Mouse (Mus musculus) G1E-ER4 (cell line): ENCODE measurements around the gene Cebpa. TPM values are rescaled to one million over a fixed set of nuclear protein-coding genes. Genes with fewer than 3 reads are reported as not detected.

Experiments
- GATA1 ChIP-seq: IDR thresholded peaks from one replicate; pipeline ENCODE4 v1.8.0; 2012; ENCODE audit warnings: low read length, inconsistent platforms
- polyA plus RNA-seq: library from polyadenylated mRNA; stranded (reverse); fragments of >175 nt; gene quantifications from 2 replicates; pipeline ENCODE4 v1.2.3, GENCODE M21; 2012

Cebpa gene
- polyA plus RNA-seq, 1 experiment, result not detected

DNA sequence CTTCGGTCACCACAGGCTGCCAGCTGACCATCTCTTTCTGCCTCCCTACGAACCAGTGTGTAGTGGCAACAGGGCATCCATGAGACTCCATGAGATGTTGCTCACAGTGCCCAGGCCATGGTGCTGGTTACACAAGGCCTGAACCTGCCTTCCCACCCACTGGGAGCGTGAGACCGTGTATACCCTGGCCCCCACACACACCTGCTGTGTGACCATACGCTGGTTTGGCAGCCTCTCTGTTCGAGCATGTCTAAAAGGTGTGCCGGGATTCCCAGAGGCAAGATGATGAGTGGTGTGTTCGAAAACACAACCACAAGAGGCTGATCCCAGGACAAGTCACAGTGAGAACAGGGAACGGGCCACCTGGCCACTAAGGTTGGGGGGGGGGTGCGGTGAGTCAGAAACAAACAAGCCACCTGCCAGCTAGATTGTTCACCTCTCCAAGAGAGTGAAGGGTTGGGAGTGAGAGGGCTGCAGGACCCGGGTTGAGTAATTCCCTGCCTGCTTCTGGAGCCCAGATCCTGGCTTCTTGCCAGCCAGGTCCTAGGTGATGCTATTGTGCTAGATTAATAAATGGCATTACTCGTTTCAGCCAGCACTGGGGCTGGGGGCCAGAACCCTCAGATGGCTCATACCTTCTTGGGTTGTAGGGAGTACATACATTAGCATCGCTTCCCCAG lies 11.1 kb downstream of the Cebpa start:
- no peak for TF ChIP-seq GATA1

- no peak for TF ChIP-seq GATA1
Observed at GRCm38 (mm10) chr7:35130888-35131287, 11.8 kb downstream of the Cebpa start.

DNA sequence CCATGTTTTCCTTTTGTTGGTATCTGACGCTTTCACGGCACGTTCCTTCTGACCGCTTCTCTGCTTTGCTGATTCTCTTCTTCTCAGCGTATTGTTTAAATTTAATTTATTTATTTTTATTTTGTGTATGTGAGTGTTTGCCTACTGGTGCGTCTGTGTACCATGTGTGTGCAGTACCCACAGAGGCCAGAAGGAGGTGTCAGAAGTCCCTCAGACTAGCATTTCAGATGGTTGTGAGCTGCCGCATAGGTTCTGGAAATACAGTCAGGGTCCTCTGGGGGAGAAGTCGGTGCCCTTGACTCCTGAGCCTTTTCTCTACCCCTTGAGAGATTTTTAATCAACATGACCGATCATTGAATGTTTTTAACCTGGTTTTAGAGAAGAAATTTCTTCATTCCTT lies 12.5 kb downstream of the Cebpa start:
- no peak for TF ChIP-seq GATA1

DNA sequence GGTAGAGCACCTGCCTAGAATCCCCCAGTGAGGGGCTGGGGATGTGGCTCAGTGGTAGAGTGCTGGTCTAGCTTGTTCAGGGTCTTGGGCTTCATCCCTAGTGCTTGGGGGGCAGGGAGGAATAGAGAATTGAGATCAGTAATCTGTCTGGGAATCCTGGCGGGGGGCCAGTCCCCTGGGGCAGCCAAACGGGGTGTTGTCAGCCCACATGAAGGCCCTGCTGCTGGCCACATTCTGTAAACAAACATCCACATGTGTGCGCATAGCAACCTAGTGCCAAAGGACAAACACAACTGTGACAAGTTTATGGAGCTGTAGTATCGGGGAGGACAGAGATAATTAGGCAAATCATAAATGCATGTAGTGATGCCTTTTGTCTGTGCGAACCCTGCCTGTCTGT lies 15.5 kb downstream of the Cebpa start:
- TF ChIP-seq GATA1, result no peak

GRCm38 (mm10) chr7:35137524-35137923 lies 18.4 kb downstream of the Cebpa start:
- TF ChIP-seq GATA1, result no peak

DNA sequence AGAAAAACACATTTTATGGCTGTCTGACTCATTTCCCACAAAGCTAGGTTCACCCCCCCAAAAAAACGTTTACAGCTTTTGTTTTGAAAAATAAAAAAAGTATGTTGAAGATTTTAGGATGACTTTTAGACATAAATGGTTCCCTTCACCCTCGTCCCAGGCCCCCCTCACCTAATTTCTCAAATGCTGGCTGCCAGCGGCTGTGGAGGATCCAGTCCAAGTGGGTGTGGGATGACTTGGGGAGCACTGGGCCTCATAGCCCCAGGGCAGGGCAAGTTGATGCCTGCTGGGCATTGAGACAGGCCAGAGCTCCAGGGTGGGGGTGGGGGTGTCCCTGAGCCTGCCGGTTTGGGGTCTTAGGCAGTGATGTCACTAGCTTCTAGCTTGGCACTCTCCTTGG lies 19.4 kb downstream of the Cebpa start:
- no peak for TF ChIP-seq GATA1

DNA sequence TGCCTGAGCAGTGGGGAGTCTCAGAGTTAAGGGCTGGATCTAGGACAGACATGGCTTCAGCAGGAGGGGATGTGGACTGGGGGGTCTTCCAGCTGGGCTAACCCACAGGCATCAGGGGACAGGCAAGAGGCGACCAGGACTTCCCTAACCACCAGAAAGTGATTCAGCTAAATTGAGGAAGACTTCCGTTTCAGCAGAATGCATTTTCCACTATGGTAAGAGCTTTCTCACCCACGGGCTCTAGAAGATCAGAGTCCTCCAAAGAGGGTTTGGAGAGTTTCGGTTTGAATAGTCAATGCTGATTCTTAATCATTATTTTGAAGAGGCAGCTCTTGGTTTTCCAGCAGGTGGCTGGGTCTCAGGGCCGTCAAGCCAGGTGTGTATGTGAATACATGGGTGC lies 20.8 kb downstream of the Cebpa start:
- TF ChIP-seq GATA1, result no peak

GRCm38 (mm10) chr7:35141519-35141918 lies 22.4 kb downstream of the Cebpa start:
- no peak for TF ChIP-seq GATA1

DNA sequence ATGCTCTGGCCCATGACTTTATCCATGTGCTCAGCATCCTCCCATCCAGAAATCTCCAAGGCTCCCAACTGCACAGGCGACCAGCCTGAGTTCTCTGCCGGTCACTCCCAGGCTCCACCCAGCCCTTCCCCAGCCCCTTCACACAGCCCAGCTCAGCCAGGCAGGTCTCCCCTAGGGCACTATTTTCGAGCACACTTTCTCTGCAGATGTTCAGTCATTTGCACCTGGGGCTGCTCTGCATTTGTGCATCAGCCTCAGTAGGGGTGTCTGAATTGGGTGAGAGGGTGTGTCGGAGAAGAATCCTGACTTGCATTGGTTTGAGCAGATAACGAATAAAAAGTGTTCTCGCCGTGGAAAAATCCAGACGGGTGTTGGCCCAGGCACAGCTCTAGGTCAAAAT lies 23.4 kb downstream of the Cebpa start:
- no peak for TF ChIP-seq GATA1

- TF ChIP-seq GATA1, result no peak
Observed at GRCm38 (mm10) chr7:35143864-35144618, 24.9 kb downstream of the Cebpa start.

DNA sequence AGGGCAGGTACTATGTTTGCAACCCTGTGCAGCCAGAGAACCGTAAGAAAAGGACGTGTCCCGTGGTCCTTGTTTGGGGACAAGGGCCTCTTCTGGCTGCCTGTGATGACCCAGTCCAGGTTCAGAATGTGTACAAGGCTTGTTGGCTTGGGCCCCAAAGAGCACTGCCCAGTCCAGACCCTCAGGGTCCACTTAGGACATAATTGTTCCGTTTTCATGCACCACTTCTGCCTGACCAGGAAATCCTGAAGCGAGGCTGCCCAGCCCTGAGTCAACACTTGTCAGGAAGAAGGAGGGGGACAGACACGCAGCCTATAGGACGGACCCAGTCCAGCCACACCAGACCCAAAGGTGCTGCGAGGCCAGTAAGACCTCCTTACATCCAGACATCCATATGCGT lies 26.0 kb downstream of the Cebpa start:
- no peak for TF ChIP-seq GATA1

DNA sequence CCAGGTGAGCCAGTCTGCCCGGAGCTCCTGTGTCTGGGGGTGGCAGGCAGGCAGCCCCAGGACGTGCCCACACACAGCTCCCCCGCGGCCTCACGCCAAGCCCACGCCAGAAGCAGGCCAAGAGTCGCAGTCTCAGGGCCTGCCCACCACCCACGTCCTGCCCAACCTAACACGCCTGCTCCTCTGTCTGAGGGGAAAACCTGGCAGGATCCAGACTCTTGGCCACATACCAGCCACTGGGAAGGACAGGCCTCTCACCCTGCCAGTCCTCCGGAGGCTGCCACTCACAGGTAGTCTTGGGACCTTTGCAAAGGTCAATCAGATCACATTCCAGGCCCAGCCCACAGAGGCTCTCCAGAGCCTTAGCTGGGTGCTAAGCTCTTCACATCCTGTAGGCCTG lies 27.2 kb downstream of the Cebpa start:
- TF ChIP-seq GATA1, result no peak

DNA sequence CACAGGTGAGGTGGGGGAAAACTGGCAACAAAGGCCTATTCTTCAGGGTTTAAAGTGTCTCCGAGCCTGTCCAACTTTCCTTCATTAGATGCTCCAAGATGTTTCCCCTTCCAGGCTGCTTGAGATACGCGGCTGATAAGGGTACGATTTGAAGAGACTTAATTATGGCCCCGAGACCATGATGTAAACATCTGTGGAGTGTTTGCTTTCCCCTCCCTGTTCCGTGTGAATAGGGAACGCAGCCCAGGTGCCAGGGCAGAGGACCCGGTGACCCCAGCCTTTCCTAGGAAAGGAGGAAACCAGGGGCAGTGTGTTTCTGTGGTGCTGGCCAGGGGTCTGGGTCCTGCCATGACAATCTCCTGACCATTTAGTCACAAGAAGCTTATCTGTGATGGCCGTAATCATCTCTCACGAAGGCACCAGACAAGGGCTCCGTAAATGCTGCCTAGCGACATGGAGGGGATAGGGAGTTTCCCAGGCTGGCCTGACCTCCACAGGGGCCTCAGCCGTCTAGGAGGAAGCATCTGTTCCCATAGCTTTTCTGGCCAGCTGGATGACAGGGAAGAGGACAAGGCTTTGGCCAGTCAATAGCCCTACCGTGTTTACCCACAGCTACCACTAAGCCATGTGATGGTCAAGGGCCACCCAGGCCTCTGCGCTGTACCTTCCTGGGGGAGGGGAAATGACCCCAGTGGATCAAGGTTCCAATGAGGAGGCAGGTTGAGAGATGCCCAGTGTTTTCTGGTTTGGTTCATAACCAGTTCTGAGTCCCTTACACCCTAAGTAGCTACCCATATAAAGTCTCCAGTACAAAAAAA lies 30.7 kb downstream of the Cebpa start:
- no peak for TF ChIP-seq GATA1

DNA sequence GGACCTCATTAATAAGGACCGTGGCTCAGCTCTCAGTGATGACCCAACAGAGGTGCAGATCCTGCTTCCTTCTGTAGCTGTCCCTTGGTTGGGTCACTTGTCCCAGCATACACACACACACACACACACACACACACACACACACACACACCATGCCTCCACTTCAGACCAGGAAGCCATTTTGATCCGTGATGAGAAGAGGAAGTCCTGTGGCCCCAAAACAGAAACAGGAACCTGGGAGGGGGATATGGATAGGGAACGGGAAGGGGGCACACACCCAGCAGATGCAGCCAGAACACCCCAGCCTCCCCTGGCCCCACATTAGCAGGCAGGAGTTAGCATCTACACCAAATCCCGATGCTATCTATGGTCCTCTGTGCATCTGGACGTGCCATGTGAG lies 31.8 kb downstream of the Cebpa start:
- TF ChIP-seq GATA1, result no peak

DNA sequence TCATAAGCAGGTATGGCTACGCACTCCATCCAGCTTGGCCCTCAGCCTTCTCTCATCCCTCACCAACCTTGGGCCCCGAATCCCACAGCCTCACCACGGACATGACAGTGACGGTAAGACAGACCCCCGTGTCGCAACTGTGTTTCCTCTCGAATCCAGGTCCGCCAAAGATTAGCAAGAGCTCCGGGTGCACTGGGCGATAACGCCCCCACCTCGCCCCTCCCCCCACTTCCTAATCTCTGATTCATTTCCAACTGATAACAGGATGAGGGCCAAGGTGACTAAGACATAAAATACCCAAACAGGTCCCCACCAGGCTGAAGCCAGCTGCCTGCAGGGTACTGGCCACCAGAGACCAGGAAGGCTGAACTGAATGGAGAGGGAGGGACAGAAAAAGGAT lies 35.4 kb downstream of the Cebpa start:
- TF ChIP-seq GATA1, result no peak
